Mouse (Mus musculus) kidney, adult 18-20 months (tissue): ENCODE measurements around the gene Sbsn.
A peak's percentile ranks its signal among the peaks of the same experiment; 100 is the strongest.

Experiments used
- DNase-seq: peaks from one replicate; pipeline ENCODE4 v3.0.0; 2021

Gene Sbsn

DNA sequence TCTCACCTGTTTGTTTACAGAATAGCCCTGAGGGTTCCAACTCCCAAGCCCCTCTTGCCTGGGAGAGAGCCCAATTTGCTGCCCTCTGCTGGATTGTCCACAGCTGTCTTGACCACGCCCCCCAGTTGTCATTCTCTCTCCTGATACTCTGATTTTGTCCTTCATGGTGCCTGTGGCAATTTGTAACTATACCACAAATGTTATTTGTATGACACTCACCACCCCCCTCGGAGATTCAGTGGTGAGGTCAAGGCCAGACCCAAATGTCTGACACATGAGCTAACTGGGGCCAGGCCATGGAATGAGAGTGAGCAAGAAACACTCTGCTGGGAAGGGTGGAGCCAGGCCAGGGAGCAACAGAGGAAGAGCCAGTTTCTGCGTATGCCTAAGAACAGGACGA is 7.6 kb downstream of the Sbsn start:
- peak; percentile 28 for DNase-seq

DNA sequence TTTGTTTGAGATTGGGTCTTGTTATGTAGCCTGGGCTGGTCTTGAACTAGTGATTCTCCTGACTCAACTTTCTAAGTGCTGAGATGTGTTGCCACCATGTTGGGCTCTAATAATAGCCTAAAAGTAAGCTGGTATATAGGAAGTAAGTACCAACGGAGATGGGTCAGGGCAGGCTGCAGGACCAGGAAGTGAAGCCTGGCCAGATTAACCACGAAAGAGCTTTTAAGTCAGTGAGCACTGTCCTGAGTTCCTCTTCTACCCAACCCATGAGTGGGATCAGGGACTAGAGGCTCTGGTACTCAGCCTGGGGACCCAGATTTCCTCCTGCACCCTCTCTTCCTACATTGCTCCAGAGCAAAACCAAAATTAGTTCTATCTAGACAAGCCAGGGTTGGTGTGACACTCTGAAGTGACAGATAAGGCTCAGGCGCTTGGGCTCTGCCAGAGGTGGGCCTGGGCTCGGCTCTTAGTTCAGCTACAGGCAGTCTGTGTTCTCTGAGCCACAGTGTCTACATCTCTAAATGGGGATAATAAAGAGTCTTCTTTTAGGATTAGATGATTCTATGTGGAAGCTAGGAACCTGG is 10.6 kb downstream of the Sbsn start:
- no peak for DNase-seq

GRCm38 (mm10) chr7:30763456-30763855 is 12.2 kb downstream of the Sbsn start, which contains the start of gene Dmkn:
Dmkn (plus strand) TSS chr7:30763756.
- no peak for DNase-seq

GRCm38 (mm10) chr7:30765173-30765572 is 13.9 kb downstream of the Sbsn start:
- DNase-seq = no peak

- DNase-seq = no peak
These were observed 15.1 kb downstream of the Sbsn start for GRCm38 (mm10) chr7:30766408-30766807.

DNA sequence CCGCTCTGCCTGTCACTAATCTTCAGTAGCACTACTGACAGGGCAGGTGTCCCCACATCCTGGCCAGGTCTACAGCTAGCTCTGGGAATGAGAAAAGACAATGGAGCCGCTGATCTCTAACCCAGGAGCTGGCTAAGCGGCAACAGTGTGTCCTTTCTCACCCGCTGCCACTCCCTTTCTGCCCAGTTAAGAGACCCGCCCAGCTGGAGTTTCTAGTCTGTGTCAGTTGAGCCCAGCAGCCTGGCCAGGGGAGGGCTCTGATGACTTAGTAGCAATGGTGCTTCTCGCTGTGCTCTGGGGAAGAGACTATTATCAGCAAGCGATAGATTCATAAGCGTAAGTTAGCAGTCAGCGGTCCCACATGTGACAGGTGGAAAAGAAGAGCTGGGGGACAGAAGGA is 18.0 kb downstream of the Sbsn start:
- no peak for DNase-seq

DNA sequence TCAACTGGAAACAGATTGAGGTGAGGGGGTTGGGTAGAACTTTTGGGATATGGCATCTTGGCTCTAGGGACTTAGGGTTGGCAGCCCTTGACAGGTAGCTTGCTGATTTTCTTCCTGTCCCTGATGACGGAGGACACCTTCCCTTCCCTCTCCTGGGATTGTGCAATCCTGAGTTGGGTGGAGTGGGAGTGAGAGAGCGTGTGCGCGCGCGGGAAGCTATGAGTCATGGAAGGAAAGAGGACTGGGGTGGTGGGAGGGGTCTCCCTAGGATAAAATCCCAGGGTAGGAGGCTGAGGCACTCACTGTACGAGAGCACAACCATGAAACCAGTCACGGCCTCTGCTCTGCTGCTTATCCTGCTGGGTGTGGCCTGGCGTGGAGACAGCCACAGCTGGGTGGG is 24.8 kb downstream of the Sbsn start:
- no peak for DNase-seq

GRCm38 (mm10) chr7:30777081-30777579 is 25.9 kb downstream of the Sbsn start:
- DNase-seq = no peak

- DNase-seq = no peak
These were observed 26.6 kb downstream of the Sbsn start for GRCm38 (mm10) chr7:30777911-30778310.

DNA sequence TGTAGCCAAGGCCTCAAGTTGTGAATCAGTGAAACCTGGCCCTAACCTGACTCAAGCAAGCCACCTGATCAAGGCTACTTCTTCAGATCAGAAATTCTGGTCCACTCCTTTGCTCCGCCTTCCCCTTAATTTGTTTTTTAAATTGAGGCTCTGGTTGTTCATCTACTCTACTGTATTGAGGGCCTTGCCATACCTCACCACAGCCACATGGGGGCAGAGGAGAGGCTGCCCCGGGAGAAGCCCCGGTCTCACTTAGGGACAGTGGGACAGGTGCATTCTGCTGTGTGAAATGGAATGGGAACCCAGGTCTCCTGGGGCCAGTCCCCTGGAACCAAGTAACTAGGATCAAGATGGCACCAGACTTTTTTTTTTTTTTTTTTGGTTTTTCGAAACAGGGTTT is 30.5 kb downstream of the Sbsn start:
- DNase-seq = no peak

GRCm38 (mm10) chr7:30782658-30783057 is 31.4 kb downstream of the Sbsn start:
- no peak for DNase-seq

GRCm38 (mm10) chr7:30785154-30785553 is 33.9 kb downstream of the Sbsn start:
- DNase-seq = no peak

DNA sequence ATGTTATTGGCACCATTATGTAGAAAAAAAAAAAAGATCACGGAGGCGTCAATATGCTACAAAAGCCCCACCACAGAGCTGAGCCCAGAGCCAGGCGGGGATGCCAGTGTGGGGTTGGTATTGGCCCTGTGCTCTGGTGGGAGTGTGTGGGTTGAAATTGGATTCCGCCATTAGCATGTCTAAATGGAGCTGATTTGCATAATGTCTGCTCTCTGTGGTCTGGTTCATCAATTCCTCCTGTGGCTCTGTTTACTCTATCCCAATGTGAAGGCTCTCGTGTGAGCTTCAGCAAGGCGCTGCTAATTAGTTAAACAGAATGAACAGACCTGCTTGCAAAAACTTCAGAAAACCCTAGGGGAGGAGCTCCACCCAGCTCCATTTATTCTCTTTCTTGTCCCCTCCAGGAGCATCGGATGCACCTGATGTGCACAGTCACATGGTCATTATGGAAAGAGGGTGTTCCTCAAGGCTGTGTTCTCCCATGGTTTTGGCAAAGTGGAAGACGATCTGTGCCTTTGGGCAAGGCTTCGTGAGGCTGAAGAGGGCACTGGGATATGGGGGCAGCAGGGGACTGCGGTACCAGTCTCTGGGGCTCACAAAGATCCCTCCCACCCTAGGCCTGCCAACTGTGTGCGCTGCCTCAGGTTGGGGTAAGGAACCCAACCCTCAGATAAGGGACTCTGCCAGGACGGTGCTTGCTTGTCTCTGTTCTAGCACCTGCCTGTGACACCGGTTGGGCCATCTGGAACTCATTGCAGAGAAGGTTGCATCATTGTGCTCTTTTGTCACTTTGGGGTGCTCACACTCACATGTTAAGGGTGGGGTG is 34.7 kb downstream of the Sbsn start:
- no peak for DNase-seq

DNA sequence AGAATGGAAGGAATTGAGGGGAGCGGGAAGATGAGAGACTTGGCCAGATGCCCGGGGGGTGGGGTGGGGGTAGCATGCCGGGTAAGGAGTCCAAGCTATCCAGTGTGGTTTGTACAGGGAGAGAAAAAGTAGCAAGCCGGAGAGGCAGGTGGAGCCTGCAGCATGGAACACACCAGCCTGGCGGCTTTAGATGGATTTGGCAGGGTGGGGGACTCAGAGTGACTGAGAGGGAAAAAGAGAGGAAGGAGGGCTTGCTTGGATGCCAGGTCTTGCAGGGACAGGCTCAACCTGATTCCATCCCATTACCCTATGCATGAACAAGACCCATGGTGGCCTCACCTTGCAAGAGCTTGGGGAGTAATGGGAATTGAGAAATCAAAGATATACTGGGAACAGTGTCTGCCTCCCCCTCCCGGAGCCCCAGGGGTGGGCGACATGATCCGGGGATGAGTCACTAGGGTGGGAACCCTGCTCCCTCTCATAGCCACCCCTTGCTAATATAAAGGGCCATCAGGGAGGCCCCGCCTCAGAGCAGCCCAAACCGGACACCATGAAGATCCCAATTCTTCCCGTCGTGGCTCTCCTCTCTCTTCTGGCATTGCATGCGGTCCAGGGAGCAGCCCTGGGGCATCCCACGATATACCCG is 36.2 kb downstream of the Sbsn start, which contains the start of gene Krtdap:
Gene Krtdap (plus strand): TSS at position 520 of the 646 bp plus-strand sequence.
- no peak for DNase-seq

GRCm38 (mm10) chr7:30790141-30790540 is 38.9 kb downstream of the Sbsn start:
- DNase-seq = no peak

- peak; percentile 4 for DNase-seq
These were observed 40.6 kb downstream of the Sbsn start for GRCm38 (mm10) chr7:30791921-30792320.

DNA sequence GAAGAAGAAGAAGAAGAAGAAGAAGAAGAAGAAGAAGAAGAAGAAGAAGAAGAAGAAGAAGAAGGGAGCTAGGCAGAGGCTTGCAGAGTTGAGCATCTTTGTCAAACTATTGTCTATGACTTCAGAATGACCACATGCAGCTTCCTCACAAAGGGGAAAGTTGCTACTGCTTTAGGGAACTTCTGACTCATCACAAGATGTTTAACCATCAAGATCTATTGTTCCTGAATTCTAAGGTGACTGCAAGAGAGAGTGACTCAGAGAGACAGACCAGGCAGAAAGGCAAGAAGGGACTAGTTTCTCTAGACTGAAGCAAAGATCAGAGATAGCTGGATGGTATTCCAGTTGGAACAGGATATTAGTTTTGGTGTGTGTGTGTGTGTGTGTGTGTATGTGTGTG is 43.6 kb downstream of the Sbsn start:
- DNase-seq = no peak

- DNase-seq = no peak
These were observed 45.5 kb downstream of the Sbsn start for GRCm38 (mm10) chr7:30796790-30797189.

DNA sequence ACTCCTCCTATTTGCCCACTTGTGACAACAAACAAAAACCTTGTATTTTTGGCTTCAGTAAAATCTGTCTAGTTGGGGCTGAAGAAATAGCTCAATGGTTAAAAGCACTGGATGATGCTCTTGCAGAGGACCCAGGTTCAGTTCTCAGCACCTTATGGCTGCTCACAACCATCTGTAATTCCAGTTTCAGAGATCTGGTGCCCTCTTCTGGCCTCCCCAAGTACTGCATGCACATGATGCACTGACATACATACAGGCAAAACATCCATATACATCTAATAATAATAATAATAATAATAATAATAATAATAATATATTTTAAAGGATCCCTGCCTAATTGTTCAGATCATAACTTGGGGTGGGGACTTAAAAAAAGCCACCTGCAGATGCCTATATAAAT is 49.4 kb downstream of the Sbsn start:
- no peak for DNase-seq

GRCm38 (mm10) chr7:30803256-30803655 is 52.0 kb downstream of the Sbsn start:
- DNase-seq = no peak

DNA sequence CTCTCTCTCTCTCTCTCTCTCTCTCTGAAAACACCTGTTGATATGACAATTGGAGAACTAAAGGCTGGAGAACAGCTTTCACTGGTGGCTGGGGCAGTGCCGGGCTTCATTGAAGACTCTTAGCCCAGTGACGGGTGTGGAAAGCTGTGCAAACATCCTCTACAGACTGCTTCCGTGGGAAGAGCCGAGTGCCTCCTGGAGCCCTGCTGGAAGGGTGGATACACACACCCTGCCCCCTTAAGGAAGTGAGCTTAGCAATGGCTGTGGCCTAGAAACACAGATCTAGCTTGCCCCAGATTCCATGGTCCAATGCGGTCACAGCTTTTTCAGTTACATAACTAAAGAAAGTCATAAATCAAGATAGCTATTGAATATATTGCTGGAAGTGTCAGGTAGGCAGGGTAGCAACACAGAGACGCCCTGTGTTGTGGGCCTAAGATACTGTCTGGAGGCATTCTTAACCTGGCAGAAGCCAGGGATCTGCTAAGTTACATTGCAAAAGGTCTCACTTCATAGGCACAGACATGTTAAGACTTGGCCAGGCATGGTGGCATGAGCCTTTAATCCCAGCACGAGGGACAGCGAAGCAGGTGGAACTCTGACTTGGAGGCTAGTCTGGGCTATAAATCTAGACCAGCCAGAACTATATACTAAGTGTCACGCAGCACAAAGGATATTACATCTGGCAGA is 52.9 kb downstream of the Sbsn start:
- no peak for DNase-seq
